Mouse (Mus musculus): ENCODE data around the gene Zfp704.

DNA sequence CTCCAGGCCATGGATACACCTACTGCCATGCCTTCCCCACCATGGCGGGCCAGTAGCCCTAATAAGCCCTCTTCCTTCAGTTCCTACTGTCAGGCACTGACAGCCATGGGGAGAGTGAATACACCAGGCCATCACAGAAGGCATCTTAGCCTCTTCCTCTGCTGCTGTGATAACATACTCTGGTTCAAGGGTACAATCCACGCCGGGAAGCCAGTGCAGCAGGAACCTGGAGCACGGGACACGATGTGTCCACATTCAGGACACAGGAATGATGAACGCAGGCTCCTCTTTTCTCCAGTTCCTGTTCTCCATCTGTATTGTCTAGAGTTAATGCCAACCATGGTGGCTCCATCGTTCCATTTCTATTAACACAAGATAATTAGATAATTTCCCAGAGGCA, 165.9 kb downstream of the Zfp704 start:
- TF ChIP-seq CTCF (IDR thresholded peaks at IDR 0.05; ENCODE audit: control insufficient read depth, insufficient read depth, insufficient replicate concordance, low read depth, low read length) (no peak), POLR2A (IDR thresholded peaks at IDR 0.05; ENCODE audit: control insufficient read depth, low read depth, low read length) (no peak)
